Mouse (Mus musculus): ENCODE data around the gene Epm2a. TPM values are rescaled to one million over a fixed set of nuclear protein-coding genes. Genes with fewer than 3 reads are reported as not detected.
A peak's percentile ranks its signal among the peaks of the same experiment; 100 is the strongest.
"Not testable (repeated sequence)": the region's sequence is repeated elsewhere in the genome, so short reads cannot be mapped to it uniquely, and the experiment has no call there.

Gene Epm2a
- polyA plus RNA-seq (2015; fragmentation: Nextera tagmentation; extraction: Ambion mirVana): 0.24 and 0.25 TPM in 2 replicates

- under 1% methylated on average over 106 of the region's 106 CpGs for WGBS
- Histone ChIP-seq H3K36me3 (no peaks in the 10 kb centered on the region), H3K4me3 (replicated peaks) (peak within 1 kb of the TSS; percentile 74), H3K4me2 (peak within 1 kb of the TSS; percentile 77), H3K9ac (peak within 1 kb of the TSS; percentile 93), H3K27ac (peak within 1 kb of the TSS; percentile 97), H3K27me3 (no peaks in the 10 kb centered on the region), H3K4me1 (no peaks in the 10 kb centered on the region), H3K9me3 (replicated peaks) (no peaks in the 10 kb centered on the region)
- peak; percentile 99 for ATAC-seq (replicated peaks; ENCODE audit: low FRiP score)
Observed at GRCm38 (mm10) chr10:11343205-11344141, at the start of gene Epm2a. Gene Epm2a, plus strand, starts transcription at chr10:11343404.

GRCm38 (mm10) chr10:11298418-11298817 lies 44.8 kb upstream of the Epm2a start:
- Histone ChIP-seq H3K9me3 (replicated peaks) (no peaks in the 10 kb centered on the region), H3K4me1 (peaks cover 8% of the 10 kb centered on the region; the same call in 1 of the 2 replicates), H3K27ac (no peak overlapping the region), H3K4me3 (replicated peaks) (no peak overlapping the region), H3K4me2 (no peak overlapping the region), H3K27me3 (no peaks in the 10 kb centered on the region), H3K36me3 (peaks cover 19% of the 10 kb centered on the region), H3K9ac (no peak overlapping the region)
- no peak for ATAC-seq (replicated peaks; ENCODE audit: low FRiP score)
- 91% methylated on average over 6 of the region's 6 CpGs for WGBS

DNA sequence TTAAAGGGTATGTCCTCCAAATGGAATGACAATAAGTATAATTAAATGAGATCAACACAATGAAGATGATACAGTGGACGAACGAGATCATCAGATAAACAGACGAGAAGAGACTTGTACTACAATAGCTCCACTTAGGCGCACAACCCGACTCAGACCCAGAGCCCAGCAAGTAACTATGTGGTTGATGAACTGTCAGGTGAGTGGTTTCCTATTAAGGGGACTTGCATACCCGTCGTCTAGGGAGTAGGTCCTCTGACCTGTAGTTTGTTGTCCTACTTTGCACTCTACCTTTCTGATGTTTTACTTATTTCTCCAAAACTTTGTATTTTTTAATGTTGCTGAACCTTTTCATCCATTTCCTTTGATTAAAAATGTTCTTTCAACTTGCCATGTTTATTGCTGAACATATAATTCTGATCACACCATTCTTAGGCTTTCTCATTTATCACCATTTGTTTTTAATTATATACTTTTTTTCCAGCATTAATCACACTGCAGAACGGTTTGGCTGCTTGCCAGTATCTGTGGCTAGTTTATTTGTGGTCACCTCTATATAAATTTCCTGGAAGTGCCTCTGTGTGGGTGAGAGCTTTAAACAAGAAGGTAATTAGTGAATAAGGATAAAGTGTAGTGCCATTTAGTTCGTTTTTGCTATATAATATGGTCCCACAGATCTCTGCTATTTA lies 37.7 kb upstream of the Epm2a start:
- Histone ChIP-seq H3K27me3 (no peaks in the 10 kb centered on the region), H3K4me2 (no peak overlapping the region), H3K4me3 (replicated peaks) (no peak overlapping the region), H3K9me3 (replicated peaks) (no peaks in the 10 kb centered on the region), H3K9ac (no peak overlapping the region), H3K27ac (no peak overlapping the region; the same call in 1 of the 2 replicates), H3K4me1 (0 out of 2 replicates have a peak, but pooled peaks cover 9% of the 10 kb centered on the region), H3K36me3 (no peaks in the 10 kb centered on the region)
- no peak for ATAC-seq (replicated peaks; ENCODE audit: low FRiP score)
- 63% methylated on average over 9 of the region's 9 CpGs for WGBS

- no peak overlapping the region; the same call in 1 of the 2 replicates for H3K27ac ChIP-seq
- 0 out of 2 replicates have a peak, but pooled peaks cover 9% of the 10 kb centered on the region for H3K4me1 ChIP-seq
- no peak overlapping the region for H3K4me2 ChIP-seq
- H3K4me3 ChIP-seq (replicated peaks): no peak overlapping the region
- no peaks in the 10 kb centered on the region for H3K27me3 ChIP-seq
- no peaks in the 10 kb centered on the region for H3K9me3 ChIP-seq (replicated peaks)
- 14% methylated on average over 2 of the region's 2 CpGs for WGBS
- H3K9ac ChIP-seq: no peak overlapping the region
- no peaks in the 10 kb centered on the region for H3K36me3 ChIP-seq
- peak; percentile 77; the same call in 1 of the 2 replicates for ATAC-seq (replicated peaks; ENCODE audit: low FRiP score)
Observed at GRCm38 (mm10) chr10:11306054-11306367, 37.2 kb upstream of the Epm2a start.

- H3K27ac ChIP-seq: no peak overlapping the region
- no peaks in the 10 kb centered on the region for H3K36me3 ChIP-seq
- H3K4me1 ChIP-seq: 0 out of 2 replicates have a peak, but pooled peaks cover 9% of the 10 kb centered on the region
- ATAC-seq (replicated peaks; ENCODE audit: low FRiP score): no peak
- H3K9ac ChIP-seq: no peak overlapping the region
- no peaks in the 10 kb centered on the region for H3K27me3 ChIP-seq
- H3K9me3 ChIP-seq (replicated peaks): no peaks in the 10 kb centered on the region
- 96% methylated on average over 1 of the region's 1 CpGs for WGBS
- H3K4me2 ChIP-seq: no peak overlapping the region
- H3K4me3 ChIP-seq (replicated peaks): no peak overlapping the region
Observed at GRCm38 (mm10) chr10:11309866-11310265, 33.3 kb upstream of the Epm2a start.

- Histone ChIP-seq H3K4me1 (0 out of 2 replicates have a peak, but pooled peaks cover 6% of the 10 kb centered on the region), H3K4me3 (replicated peaks) (no peak overlapping the region), H3K9me3 (replicated peaks) (no peaks in the 10 kb centered on the region), H3K27me3 (no peaks in the 10 kb centered on the region), H3K9ac (no peak overlapping the region), H3K36me3 (no peaks in the 10 kb centered on the region), H3K4me2 (no peak overlapping the region), H3K27ac (no peak overlapping the region)
- ATAC-seq (replicated peaks; ENCODE audit: low FRiP score): no peak
Observed at GRCm38 (mm10) chr10:11310481-11310880, 32.7 kb upstream of the Epm2a start.

DNA sequence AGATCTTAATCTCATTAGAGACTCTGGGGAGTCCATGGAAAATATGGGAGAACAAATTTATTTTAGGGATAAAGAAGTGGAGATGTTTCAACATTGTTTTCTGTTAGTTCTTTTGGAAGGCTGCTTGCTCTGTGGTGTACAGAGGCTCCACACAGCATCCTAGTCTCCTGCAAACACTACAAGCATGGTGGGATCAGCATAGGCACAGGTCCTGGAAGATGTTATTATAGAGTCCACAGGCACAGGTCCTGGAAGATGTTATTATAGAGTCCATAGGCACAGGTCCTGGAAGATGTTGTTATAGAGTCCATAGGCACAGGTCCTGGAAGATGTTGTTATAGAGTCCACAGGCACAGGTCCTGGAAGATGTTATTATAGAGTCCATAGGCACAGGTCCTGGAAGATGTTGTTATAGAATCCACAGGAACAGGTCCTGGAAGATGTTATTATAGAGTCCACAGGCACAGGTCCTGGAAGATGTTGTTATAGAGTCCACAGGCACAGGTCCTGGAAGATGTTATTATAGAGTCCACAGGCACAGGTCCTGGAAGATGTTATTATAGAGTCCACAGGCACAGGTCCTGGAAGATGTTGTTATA lies 25.2 kb upstream of the Epm2a start:
- H3K4me1 ChIP-seq; H3K27ac ChIP-seq; H3K36me3 ChIP-seq; H3K4me2 ChIP-seq; H3K4me3 ChIP-seq (replicated peaks); H3K9me3 ChIP-seq (replicated peaks); H3K9ac ChIP-seq; ATAC-seq (replicated peaks; ENCODE audit: low FRiP score); H3K27me3 ChIP-seq: not testable (repeated sequence)

GRCm38 (mm10) chr10:11319446-11319970 lies 23.7 kb upstream of the Epm2a start:
- no peak overlapping the region for H3K27ac ChIP-seq
- no peaks in the 10 kb centered on the region for H3K27me3 ChIP-seq
- H3K4me1 ChIP-seq: no peaks in the 10 kb centered on the region
- 76% methylated on average over 1 of the region's 1 CpGs for WGBS
- H3K9ac ChIP-seq: no peak overlapping the region
- H3K4me2 ChIP-seq: no peak overlapping the region
- ATAC-seq (replicated peaks; ENCODE audit: low FRiP score): no peak
- no peak overlapping the region for H3K4me3 ChIP-seq (replicated peaks)
- no peaks in the 10 kb centered on the region for H3K9me3 ChIP-seq (replicated peaks)
- H3K36me3 ChIP-seq: no peaks in the 10 kb centered on the region

DNA sequence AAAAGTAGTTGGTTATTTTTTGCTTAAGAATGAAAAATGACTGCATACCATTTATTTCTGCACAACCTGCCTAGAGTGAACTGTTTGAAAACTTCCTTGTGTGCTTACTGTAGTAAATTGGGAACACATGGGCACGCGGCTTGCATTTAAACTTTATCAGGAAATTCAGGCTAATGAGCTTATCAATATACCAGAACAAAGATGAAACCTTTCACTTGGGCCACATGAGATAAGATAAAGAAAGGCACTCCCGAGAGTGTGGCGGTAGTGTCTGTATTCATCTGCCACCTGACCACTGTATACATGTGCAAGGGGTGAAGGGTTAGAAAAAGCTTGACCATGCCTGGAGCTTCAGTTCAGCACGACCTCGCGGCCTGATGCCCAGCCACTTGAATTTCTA lies 20.9 kb upstream of the Epm2a start:
- Histone ChIP-seq H3K27ac (no peak overlapping the region), H3K4me2 (no peak overlapping the region), H3K4me3 (replicated peaks) (no peak overlapping the region), H3K36me3 (no peaks in the 10 kb centered on the region), H3K27me3 (no peaks in the 10 kb centered on the region), H3K4me1 (no peaks in the 10 kb centered on the region), H3K9me3 (replicated peaks) (no peaks in the 10 kb centered on the region), H3K9ac (no peak overlapping the region)
- 84% methylated on average over 7 of the region's 7 CpGs for WGBS
- ATAC-seq (replicated peaks; ENCODE audit: low FRiP score): no peak

GRCm38 (mm10) chr10:11323202-11323898 lies 19.9 kb upstream of the Epm2a start:
- H3K4me3 ChIP-seq (replicated peaks): no peak overlapping the region
- no peak overlapping the region for H3K9ac ChIP-seq
- no peak overlapping the region for H3K4me2 ChIP-seq
- ATAC-seq (replicated peaks; ENCODE audit: low FRiP score): no peak; the same call in 1 of the 2 replicates
- no peak overlapping the region for H3K27ac ChIP-seq
- WGBS: 72% methylated on average over 4 of the region's 4 CpGs
- H3K36me3 ChIP-seq: no peaks in the 10 kb centered on the region
- no peaks in the 10 kb centered on the region for H3K27me3 ChIP-seq
- H3K9me3 ChIP-seq (replicated peaks): no peaks in the 10 kb centered on the region
- no peaks in the 10 kb centered on the region for H3K4me1 ChIP-seq

DNA sequence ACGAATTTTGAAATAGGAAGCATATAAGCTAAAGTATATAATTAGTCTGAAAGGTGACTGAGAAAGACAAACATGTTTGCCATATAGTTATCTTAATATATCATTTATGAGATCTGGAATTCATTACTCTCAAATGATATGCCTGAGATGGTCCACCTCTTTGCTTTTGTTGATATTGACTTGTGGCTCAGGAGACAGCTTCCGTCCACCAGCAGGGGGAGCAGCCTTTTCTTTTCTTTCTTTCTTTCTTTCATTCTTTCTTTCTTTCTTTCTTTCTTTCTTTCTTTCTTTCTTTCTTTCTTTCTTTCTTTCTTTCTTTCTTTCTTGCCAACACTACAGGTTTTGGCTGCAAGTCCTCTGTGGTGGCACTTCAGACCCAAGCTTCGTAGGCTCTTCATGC lies 16.7 kb upstream of the Epm2a start:
- WGBS: 90% methylated on average over 3 of the region's 3 CpGs
- Histone ChIP-seq H3K4me2 (no peak overlapping the region), H3K27ac (no peak overlapping the region), H3K4me1 (no peaks in the 10 kb centered on the region), H3K27me3 (no peaks in the 10 kb centered on the region), H3K9me3 (replicated peaks) (no peaks in the 10 kb centered on the region), H3K36me3 (no peaks in the 10 kb centered on the region), H3K4me3 (replicated peaks) (no peak overlapping the region), H3K9ac (no peak overlapping the region)
- no peak for ATAC-seq (replicated peaks; ENCODE audit: low FRiP score)
